Mouse (Mus musculus): Measurements from ENCODE around the gene Asphd2. TPM values are rescaled to one million over a fixed set of nuclear protein-coding genes. Genes with fewer than 3 reads are reported as not detected.

Asphd2 gene
- polyA plus RNA-seq, 1 experiment from 2014 or later, result 48.3 TPM

GRCm38 (mm10) chr5:112335473-112335872, 59.2 kb downstream of the Asphd2 start:
- 29% methylated on average over 2 of the region's 2 CpGs for WGBS
- peaks cover 48% of the 10 kb centered on the region for H3K36me3 ChIP-seq (ENCODE audit: control insufficient read depth, insufficient read depth, low read length)
- 0 out of 2 replicates have a peak, but pooled peaks have one; percentile 43 for ATAC-seq (ENCODE audit: low FRiP score)

More at GRCm38 (mm10) chr5:112335473-112335872, 59.2 kb downstream of the Asphd2 start:
- H3K27ac ChIP-seq (ENCODE audit: low read depth, low read length), result no peak overlapping the region
- H3K27me3 ChIP-seq (ENCODE audit: control insufficient read depth, insufficient read depth, low read length), result no peaks in the 10 kb centered on the region
- DNase-seq (ENCODE audit: low spot score, missing footprints), result peak; percentile 91
- H3K4me2 ChIP-seq, result no peak overlapping the region
- no peak overlapping the region for H3K4me3 ChIP-seq (ENCODE audit: low read depth, low read length)
- no peaks in the 10 kb centered on the region for H3K9me3 ChIP-seq (ENCODE audit: control insufficient read depth, low read length)
- no peaks in the 10 kb centered on the region for H3K4me1 ChIP-seq (ENCODE audit: control insufficient read depth, insufficient read depth, low read length)
- no peak overlapping the region for H3K9ac ChIP-seq (ENCODE audit: low read length)

Other genes starting within 250 kb of the Asphd2 start
- 0.52 and 2.0 TPM in 2 replicates for gene Cryba4, start 142.3 kb downstream of the Asphd2 start, polyA plus RNA-seq (2014; fragmentation: Nextera tagmentation; extraction: Ambion mirVana)
- gene Crybb1, start 139.1 kb downstream of the Asphd2 start, polyA plus RNA-seq (2014; fragmentation: Nextera tagmentation; extraction: Ambion mirVana), result 0.29 and 0.84 TPM in 2 replicates
- gene Tpst2, start 118.2 kb downstream of the Asphd2 start, polyA plus RNA-seq (2014; fragmentation: Nextera tagmentation; extraction: Ambion mirVana), result 29.3 and 33.5 TPM in 2 replicates
- gene Tfip11, start 68.5 kb downstream of the Asphd2 start, polyA plus RNA-seq (2014; fragmentation: Nextera tagmentation; extraction: Ambion mirVana), result 22.1 and 25.8 TPM in 2 replicates
- 46.0 and 46.8 TPM in 2 replicates for gene Srrd, start 51.8 kb downstream of the Asphd2 start, polyA plus RNA-seq (2014; fragmentation: Nextera tagmentation; extraction: Ambion mirVana)
- 28.5 and 31.9 TPM in 2 replicates for gene Hps4, start 51.8 kb downstream of the Asphd2 start, polyA plus RNA-seq (2014; fragmentation: Nextera tagmentation; extraction: Ambion mirVana)
- not detected in 2 replicates for gene Gm6583, start 38.8 kb downstream of the Asphd2 start, polyA plus RNA-seq (2014; fragmentation: Nextera tagmentation; extraction: Ambion mirVana)
- gene Gm6588, start 54.6 kb upstream of the Asphd2 start, polyA plus RNA-seq (2014; fragmentation: Nextera tagmentation; extraction: Ambion mirVana), result not detected in 2 replicates
- gene Sez6l, start 182.3 kb upstream of the Asphd2 start, polyA plus RNA-seq (2014; fragmentation: Nextera tagmentation; extraction: Ambion mirVana), result 2.6 TPM in 2 replicates